Mouse (Mus musculus): ENCODE data around the gene Crhbp. TPM values are rescaled to one million over a fixed set of nuclear protein-coding genes. Genes with fewer than 3 reads are reported as not detected.
A peak's percentile ranks its signal among the peaks of the same experiment; 100 is the strongest.

Crhbp gene
- total RNA-seq, 2 experiments from 2014 or later = not detected

- no peak for DNase-seq
These were observed 25.4 kb downstream of the Crhbp start for GRCm38 (mm10) chr13:95419204-95419749.

- no peak for DNase-seq
These were observed 26.0 kb downstream of the Crhbp start for GRCm38 (mm10) chr13:95418575-95419203.

GRCm38 (mm10) chr13:95412257-95412656 is 32.5 kb downstream of the Crhbp start:
- no peak for DNase-seq

GRCm38 (mm10) chr13:95393242-95393641 is 51.5 kb downstream of the Crhbp start:
- DNase-seq = no peak

GRCm38 (mm10) chr13:95389866-95390865 is 54.6 kb downstream of the Crhbp start:
- DNase-seq = peak; percentile 27

- DNase-seq = no peak
These were observed 56.5 kb downstream of the Crhbp start for GRCm38 (mm10) chr13:95388226-95388625.

GRCm38 (mm10) chr13:95382418-95382817 is 62.3 kb downstream of the Crhbp start:
- peak; percentile 23 for DNase-seq

Other genes starting within 250 kb of the Crhbp start
- 1 to 10 TPM; 2.5 TPM for gene Pde8b, start 194.6 kb downstream of the Crhbp start, total RNA-seq (2021)
- gene Zbed3, start 121.3 kb downstream of the Crhbp start, total RNA-seq (2021) = 1 to 10 TPM; 4.8 to 5.6 TPM
- gene Aggf1, start 69.6 kb downstream of the Crhbp start, total RNA-seq (2021) = 10 to 100 TPM; 16.2 to 16.5 TPM
- 1 to 10 TPM; 1.1 to 1.4 TPM for gene S100z, start 33.8 kb upstream of the Crhbp start, total RNA-seq (2021)
- gene F2rl1, start 80.3 kb upstream of the Crhbp start, total RNA-seq (2021) = under 1 TPM; 0.56 to 0.99 TPM
- 1 to 10 TPM; 6.1 to 7.9 TPM for gene F2r, start 173.6 kb upstream of the Crhbp start, total RNA-seq (2021)